Mouse (Mus musculus) forebrain, embryonic 16.5 days (tissue): ENCODE results near the gene Bri3. TPM values are rescaled to one million over a fixed set of nuclear protein-coding genes. Genes with fewer than 3 reads are reported as not detected.

Source experiments
- ATAC-seq: fragments of 200-750 bp; cut with Nextera tagmentation; 2 replicates; pipeline ENCODE4 v1.8.0; 2017; ENCODE audit warnings: mild to moderate bottlenecking, moderate library complexity
- H3K27ac ChIP-seq: fragments of 300-500 bp; sonication (generic); 2 replicates; pipeline ENCODE4 v1.5.1; 2014; ENCODE audit warnings: low read length, control low read depth
- H3K27me3 ChIP-seq: fragments of 300-500 bp; sonication (generic); replicated peaks from 2 replicates; pipeline ENCODE4 v1.6.1; 2014; ENCODE audit warnings: low read length; ENCODE audit not compliant: control insufficient read depth, insufficient read depth
- H3K36me3 ChIP-seq: fragments of 300-500 bp; sonication (generic); 2 replicates; pipeline ENCODE4 v1.6.1; 2014; ENCODE audit not compliant: control insufficient read depth, insufficient read depth
- H3K4me1 ChIP-seq: fragments of 300-500 bp; sonication (generic); replicated peaks from 2 replicates; pipeline ENCODE4 v1.6.1; 2014; ENCODE audit warnings: low read length; ENCODE audit not compliant: control insufficient read depth, insufficient read depth
- H3K4me2 ChIP-seq: fragments of 300-500 bp; sonication (generic); 2 replicates; pipeline ENCODE4 v1.6.1; 2014; ENCODE audit warnings: mild to moderate bottlenecking, low read length, control low read depth
- H3K4me3 ChIP-seq: fragments of 300-500 bp; sonication (generic); replicated peaks from 2 replicates; pipeline ENCODE4 v1.5.1; 2014; ENCODE audit warnings: mild to moderate bottlenecking, low read length, control low read depth
- H3K9ac ChIP-seq: fragments of 300-500 bp; sonication (generic); replicated peaks from 2 replicates; pipeline ENCODE4 v1.6.1; 2014; ENCODE audit warnings: low read depth, low read length, control low read depth
- H3K9me3 ChIP-seq: fragments of 300-500 bp; sonication (generic); 2 replicates; pipeline ENCODE4 v1.6.1; 2016; ENCODE audit warnings: low read length; ENCODE audit not compliant: control insufficient read depth
- WGBS: fragments of 180-500 bp; shearing (Covaris S2); extraction: QIAGEN DNeasy Blood & Tissue Kit; methylation state at CpG from one replicate; pipeline ENCODE4 v1.1.7; 2014; 5-methylcytosine and 5-hydroxymethylcytosine counted together
- polyA plus RNA-seq: library from polyadenylated mRNA; unstranded; fragments of >200 nt; fragmentation: Nextera tagmentation; extraction: Ambion mirVana; gene quantifications from 2 replicates; pipeline ENCODE4 v1.2.1, GENCODE M21; 2015

The Bri3 gene
- polyA plus RNA-seq, 1 experiment from 2014 or later, result 98.0 TPM

GRCm38 (mm10) chr5:144256888-144257287 lies 12.7 kb downstream of the Bri3 start:
- H3K27ac ChIP-seq, result peak overlapping the region; percentile 83
- 39% methylated on average over 1 of the region's 1 CpGs for WGBS

GRCm38 (mm10) chr5:144257451-144258110 lies 13.3 kb downstream of the Bri3 start:
- Histone ChIP-seq H3K27ac (no peak overlapping the region), H3K27me3 (no peaks in the 10 kb centered on the region), H3K9me3 (no peaks in the 10 kb centered on the region), H3K4me3 (peak overlapping the region; percentile 92; the same call in 1 of the 2 replicates), H3K4me2 (peak overlapping the region; percentile 61), H3K4me1 (peaks cover 42% of the 10 kb centered on the region), H3K9ac (peak overlapping the region; percentile 16; the same call in 1 of the 2 replicates), H3K36me3 (no peaks in the 10 kb centered on the region)
- WGBS, result 65% methylated on average over 3 of the region's 3 CpGs
- ATAC-seq, result no peak

More at GRCm38 (mm10) chr5:144256888-144257287, 12.7 kb downstream of the Bri3 start:
- ATAC-seq, result no peak
- Histone ChIP-seq H3K4me2 (peak overlapping the region; percentile 61), H3K36me3 (no peaks in the 10 kb centered on the region), H3K4me3 (peak overlapping the region; percentile 92), H3K27me3 (no peaks in the 10 kb centered on the region), H3K9ac (peak overlapping the region; percentile 91), H3K9me3 (no peaks in the 10 kb centered on the region), H3K4me1 (peaks cover 42% of the 10 kb centered on the region)

GRCm38 (mm10) chr5:144258131-144258611 lies 13.9 kb downstream of the Bri3 start:
- no peak for ATAC-seq
- H3K27me3 ChIP-seq, result no peaks in the 10 kb centered on the region
- H3K9ac ChIP-seq, result peak overlapping the region; percentile 16
- no peaks in the 10 kb centered on the region for H3K9me3 ChIP-seq
- H3K4me2 ChIP-seq, result peak overlapping the region; percentile 61
- H3K36me3 ChIP-seq, result no peaks in the 10 kb centered on the region; the same call in 1 of the 2 replicates
- H3K4me1 ChIP-seq, result peaks cover 43% of the 10 kb centered on the region
- peak overlapping the region; percentile 13; the same call in 1 of the 2 replicates for H3K4me3 ChIP-seq
- WGBS, result 24% methylated on average over 14 of the region's 14 CpGs
- H3K27ac ChIP-seq, result no peak overlapping the region

GRCm38 (mm10) chr5:144258687-144259086 lies 14.4 kb downstream of the Bri3 start:
- WGBS, result 38% methylated on average over 2 of the region's 2 CpGs
- H3K4me3 ChIP-seq, result 0 out of 2 replicates have a peak overlapping the region, but pooled peaks have one; percentile 13
- H3K9me3 ChIP-seq, result no peaks in the 10 kb centered on the region
- H3K9ac ChIP-seq, result peak overlapping the region; percentile 16
- H3K36me3 ChIP-seq, result no peaks in the 10 kb centered on the region; the same call in 1 of the 2 replicates
- H3K27ac ChIP-seq, result no peak overlapping the region
- H3K4me1 ChIP-seq, result peaks cover 44% of the 10 kb centered on the region
- H3K4me2 ChIP-seq, result peak overlapping the region; percentile 61
- H3K27me3 ChIP-seq, result no peaks in the 10 kb centered on the region
- ATAC-seq, result no peak

- H3K4me2 ChIP-seq, result no peak overlapping the region; the same call in 1 of the 2 replicates
- no peaks in the 10 kb centered on the region for H3K9me3 ChIP-seq
- H3K4me1 ChIP-seq, result peaks cover 44% of the 10 kb centered on the region
- H3K36me3 ChIP-seq, result peaks cover under 1% of the 10 kb centered on the region; the same call in 1 of the 2 replicates
- ATAC-seq, result no peak
- H3K27ac ChIP-seq, result no peak overlapping the region
- H3K27me3 ChIP-seq, result no peaks in the 10 kb centered on the region
- 64% methylated on average over 6 of the region's 6 CpGs for WGBS
- H3K4me3 ChIP-seq, result no peak overlapping the region
- H3K9ac ChIP-seq, result no peak overlapping the region
Measured at GRCm38 (mm10) chr5:144259228-144259627, 15.0 kb downstream of the Bri3 start.

GRCm38 (mm10) chr5:144260464-144260863 lies 16.2 kb downstream of the Bri3 start:
- 85% methylated on average over 8 of the region's 8 CpGs for WGBS
- Histone ChIP-seq H3K4me3 (no peak overlapping the region), H3K4me1 (peaks cover 40% of the 10 kb centered on the region), H3K27ac (no peak overlapping the region), H3K36me3 (peaks cover 4% of the 10 kb centered on the region; the same call in 1 of the 2 replicates), H3K9ac (no peak overlapping the region), H3K9me3 (no peaks in the 10 kb centered on the region), H3K4me2 (no peak overlapping the region), H3K27me3 (no peaks in the 10 kb centered on the region)
- no peak for ATAC-seq

GRCm38 (mm10) chr5:144261309-144261708 lies 17.1 kb downstream of the Bri3 start:
- Histone ChIP-seq H3K4me1 (peaks cover 39% of the 10 kb centered on the region), H3K9ac (no peak overlapping the region), H3K4me2 (no peak overlapping the region), H3K9me3 (no peaks in the 10 kb centered on the region), H3K27ac (no peak overlapping the region), H3K4me3 (no peak overlapping the region), H3K27me3 (no peaks in the 10 kb centered on the region), H3K36me3 (peaks cover 4% of the 10 kb centered on the region; the same call in 1 of the 2 replicates)
- no peak for ATAC-seq
- WGBS, result 81% methylated on average over 9 of the region's 9 CpGs

GRCm38 (mm10) chr5:144261829-144262228 lies 17.6 kb downstream of the Bri3 start:
- no peak overlapping the region for H3K9ac ChIP-seq
- H3K27me3 ChIP-seq, result no peaks in the 10 kb centered on the region
- no peak overlapping the region for H3K4me2 ChIP-seq
- no peak for ATAC-seq
- 85% methylated on average over 5 of the region's 5 CpGs for WGBS
- peaks cover 4% of the 10 kb centered on the region; the same call in 1 of the 2 replicates for H3K36me3 ChIP-seq
- H3K4me3 ChIP-seq, result no peak overlapping the region
- no peak overlapping the region for H3K27ac ChIP-seq
- H3K4me1 ChIP-seq, result peaks cover 34% of the 10 kb centered on the region
- H3K9me3 ChIP-seq, result no peaks in the 10 kb centered on the region

GRCm38 (mm10) chr5:144263082-144263481 lies 18.8 kb downstream of the Bri3 start:
- no peak overlapping the region for H3K27ac ChIP-seq
- no peak overlapping the region for H3K9ac ChIP-seq
- no peak for ATAC-seq
- no peak overlapping the region for H3K4me3 ChIP-seq
- H3K9me3 ChIP-seq, result no peaks in the 10 kb centered on the region
- no peaks in the 10 kb centered on the region for H3K27me3 ChIP-seq
- H3K4me1 ChIP-seq, result peaks cover 21% of the 10 kb centered on the region
- WGBS, result 77% methylated on average over 9 of the region's 9 CpGs
- peaks cover 4% of the 10 kb centered on the region; the same call in 1 of the 2 replicates for H3K36me3 ChIP-seq
- no peak overlapping the region for H3K4me2 ChIP-seq
